In genomic region chr11:43559515-43560292, GRCm38 (mm10) we compare ENCODE assay signal across 12 mouse cellular contexts. TPM values are rescaled to one million over a fixed set of nuclear protein-coding genes. Genes with fewer than 3 reads are reported as not detected.
DNase-seq lines count a peak whose midpoint lies in the region.
"Had no signal": no experiment of that assay in that cellular context is flagged by ENCODE, and none has a peak within 500 bp of the region (broad histone marks: within the 10 kb centered on the region; RNA-seq: fewer than 3 reads in every experiment).

No protein-coding gene starts in this region.

- WGBS in heart, embryonic 10.5 days: 9% methylated on average over 6 of the region's 6 CpGs
- WGBS in hindbrain, embryonic 10.5 days: 2% methylated on average over 5 of the region's 6 CpGs

- H3K27ac ChIP-seq in heart, embryonic 10.5 days: peak overlapping the region; percentile 66
- peak overlapping the region; percentile 78 for H3K27ac ChIP-seq in hindbrain, embryonic 10.5 days
- H3K27ac ChIP-seq: lung, embryonic 15.5 days had no signal

- no peaks in the 10 kb centered on the region for H3K9me3 ChIP-seq in heart, embryonic 10.5 days
- no peaks in the 10 kb centered on the region for H3K9me3 ChIP-seq in hindbrain, embryonic 10.5 days
- H3K9me3 ChIP-seq: lung, embryonic 15.5 days had no signal

- peaks cover 58% of the 10 kb centered on the region for H3K4me1 ChIP-seq in heart, embryonic 10.5 days
- H3K4me1 ChIP-seq in hindbrain, embryonic 10.5 days (replicated peaks): peaks cover 61% of the 10 kb centered on the region

- peaks cover 50% of the 10 kb centered on the region for H3K36me3 ChIP-seq in heart, embryonic 10.5 days
- H3K36me3 ChIP-seq in hindbrain, embryonic 10.5 days: peaks cover 79% of the 10 kb centered on the region

- H3K27me3 ChIP-seq in heart, embryonic 10.5 days (ENCODE audit: insufficient read depth, poor library complexity, severe bottlenecking): no peaks in the 10 kb centered on the region
- H3K27me3 ChIP-seq in hindbrain, embryonic 10.5 days (ENCODE audit: insufficient read depth, poor library complexity, severe bottlenecking): no peaks in the 10 kb centered on the region
- H3K27me3 ChIP-seq: lung, embryonic 15.5 days had no signal

- DNase-seq in heart, embryonic 10.5 days (ENCODE audit: low spot score): no peak
- no peak for DNase-seq in heart, postnatal 4 days
- DNase-seq in brain, adult 2 months (ENCODE audit: low read depth, low spot score): peak; percentile 77
- DNase-seq in hindbrain, embryonic 10.5 days (ENCODE audit: low spot score): peak; percentile 62
- peak; percentile 57 to 70 for DNase-seq in left cerebral cortex, postnatal 14 days (ENCODE audit: low spot score in 2 of 2)
- no peak for DNase-seq in yolk sac, embryonic 10.5 days (ENCODE audit: low spot score)
- DNase-seq in lung, postnatal 10 days: no peak
- no peak for DNase-seq in urinary bladder, postnatal 25 days (ENCODE audit: low spot score)

- H3K4me3 ChIP-seq in heart, embryonic 10.5 days: no peak overlapping the region
- H3K4me3 ChIP-seq in hindbrain, embryonic 10.5 days: no peak overlapping the region
- H3K4me3 ChIP-seq: lung, embryonic 15.5 days had no signal

- intact Hi-C loops in left cerebral cortex, postnatal 14 days (cut with DNase I): loop anchor here (5.0 kb wide), 1 partner anchor 53 kb away; no protein-coding TSS in a partner anchor

RNA-seq across cellular contexts. Expression of gene 4933415A04Rik, which starts 27.1 kb away (rescaled TPM):
- polyA plus RNA-seq in heart, embryonic 10.5 days (2016; fragmentation: Nextera tagmentation; extraction: Ambion mirVana): 7.1 and 7.4 TPM in 2 replicates
- total RNA-seq in heart, postnatal 4 days (2021): 1 to 10 TPM; 3.3 to 3.8 TPM
- 10.4 and 12.8 TPM in 2 replicates for polyA plus RNA-seq in hindbrain, embryonic 10.5 days (2016; fragmentation: Nextera tagmentation; extraction: Ambion mirVana)
- total RNA-seq in left cerebral cortex, postnatal 14 days (2021): 1 to 10 TPM; 1.1 TPM

RNA-seq across cellular contexts. Expression of gene Ccnjl, which starts 31.1 kb away (rescaled TPM):
- 24.7 and 33.2 TPM in 2 replicates for polyA plus RNA-seq in heart, embryonic 10.5 days (2016; fragmentation: Nextera tagmentation; extraction: Ambion mirVana)
- total RNA-seq in heart, postnatal 4 days (2021): 10 to 100 TPM; 10.4 to 12.0 TPM
- polyA plus RNA-seq in hindbrain, embryonic 10.5 days (2016; fragmentation: Nextera tagmentation; extraction: Ambion mirVana): 37.4 and 45.5 TPM in 2 replicates
- total RNA-seq in left cerebral cortex, postnatal 14 days (2021): 1 to 10 TPM; 5.6 to 6.2 TPM
- polyA plus RNA-seq: inflammation-experienced regulatory T-cells, adult 6 months had no signal

RNA-seq across cellular contexts. Expression of gene Fabp6, which starts 41.6 kb away (rescaled TPM):
- not detected in 2 replicates for polyA plus RNA-seq in heart, embryonic 10.5 days (2016; fragmentation: Nextera tagmentation; extraction: Ambion mirVana)
- not detected for total RNA-seq in heart, postnatal 4 days (2021)
- polyA plus RNA-seq in hindbrain, embryonic 10.5 days (2016; fragmentation: Nextera tagmentation; extraction: Ambion mirVana): not detected in 2 replicates
- not detected for total RNA-seq in left cerebral cortex, postnatal 14 days (2021)
- polyA plus RNA-seq: C2C12; cortical plate, adult 2 months; inflammation-experienced regulatory T-cells, adult 6 months; lung, embryonic 15.5 days had no signal

Comparison
In these comparisons a context has a peak if more than half of its experiments do, and no peak if none do; other contexts are left out.
1. DNase-seq: peak in brain, adult 2 months (single experiment), hindbrain, embryonic 10.5 days (single experiment) and left cerebral cortex, postnatal 14 days (2 of 2); none in heart, embryonic 10.5 days (single experiment), heart, postnatal 4 days (single experiment), yolk sac, embryonic 10.5 days (single experiment), lung, postnatal 10 days (single experiment) and urinary bladder, postnatal 25 days (single experiment).